Mouse (Mus musculus): ENCODE results near the gene Rhbdl1.

Rhbdl1 gene

DNA sequence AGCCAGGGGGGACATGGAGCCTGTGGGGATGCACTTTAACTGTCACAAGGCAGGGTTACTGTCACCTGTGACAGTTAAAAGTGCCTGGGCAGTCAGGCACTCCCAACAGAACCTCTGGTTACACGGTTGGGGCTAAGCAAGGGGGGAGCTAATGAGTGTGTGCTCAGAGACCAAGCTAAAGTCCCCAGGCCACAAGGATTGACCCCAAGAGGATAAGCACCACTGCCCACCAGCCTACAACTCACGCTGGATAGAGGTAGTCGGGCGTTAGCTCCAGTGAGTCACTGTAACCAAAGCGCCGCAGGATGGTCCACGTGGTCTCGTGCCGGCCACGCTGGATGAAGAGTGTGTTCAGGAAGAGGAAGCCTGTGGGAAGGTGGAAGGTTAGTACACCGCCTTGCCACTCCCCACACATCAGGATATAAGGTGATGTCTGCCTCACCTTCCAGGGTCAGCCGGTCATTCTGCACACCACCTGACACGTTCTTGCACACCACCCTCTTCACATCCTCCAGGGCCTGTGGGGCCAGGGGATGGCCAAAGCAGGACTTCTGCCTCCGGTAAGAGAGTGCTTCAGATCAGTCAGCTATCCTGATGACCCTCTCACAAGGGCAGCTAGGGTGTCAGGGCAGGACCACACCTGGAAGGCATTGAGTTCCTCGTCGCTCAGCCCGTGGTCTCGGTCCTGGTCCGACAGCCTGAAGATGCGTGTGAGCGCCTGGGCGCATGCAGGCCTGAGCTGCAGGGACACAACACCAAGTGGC lies 4.2 kb upstream of the Rhbdl1 start, which contains the start of gene Gm20683:
TSS of gene Gm20683 (minus strand) at position 647 of the 764 bp plus-strand sequence.
- in situ Hi-C loops (cut with MboI, MseI) = loop anchor here (25.0 kb wide), 1 partner anchor 1996 kb away; the partner anchor contains the start of gene Snrpc

- in situ Hi-C loops (cut with MboI, MseI) = loop anchor here (25.0 kb wide), 1 partner anchor 1997 kb away; the partner anchor contains the start of gene Snrpc
Observed at GRCm38 (mm10) chr17:25840519-25840918, 3.4 kb upstream of the Rhbdl1 start.

DNA sequence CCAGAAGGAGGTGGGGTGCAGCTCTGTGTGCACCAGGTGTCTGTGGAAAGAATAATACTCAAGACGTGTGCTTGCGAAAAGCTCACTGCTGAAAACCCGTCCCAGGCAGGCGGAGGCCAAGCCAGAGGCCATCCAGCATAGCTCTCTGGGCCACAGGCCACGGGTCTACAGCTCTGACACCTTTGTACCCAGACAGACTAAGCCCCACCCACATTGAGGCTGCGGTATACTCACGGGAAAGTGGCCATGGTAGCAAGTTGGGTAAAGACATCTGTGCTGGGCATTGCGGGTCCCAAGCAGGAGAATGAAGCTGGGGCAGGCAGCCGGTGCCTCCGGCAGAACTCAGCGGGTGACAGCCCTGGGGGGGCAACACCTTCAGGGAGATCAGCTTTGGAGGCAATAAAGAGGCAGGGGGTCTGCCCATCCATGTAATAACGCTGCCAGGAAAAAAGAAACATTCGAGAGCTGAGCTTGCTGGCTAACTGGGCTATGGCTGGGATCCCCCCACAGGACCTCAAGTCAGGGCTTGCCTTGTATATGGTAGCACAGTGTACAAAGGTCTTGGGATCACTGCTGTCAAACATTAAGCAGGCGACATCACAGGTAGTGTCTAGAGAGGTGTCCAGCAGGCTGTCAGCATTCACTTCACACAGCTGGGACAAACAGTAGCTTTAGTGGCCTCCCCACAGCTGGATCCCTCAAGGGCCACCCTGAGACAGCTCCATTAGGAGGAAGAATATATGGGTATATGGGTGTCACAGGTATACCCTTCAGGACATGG lies 2.5 kb upstream of the Rhbdl1 start:
- in situ Hi-C loops (cut with MboI, MseI) = loop anchor here (10.0 to 25.0 kb wide), 2 partner anchors 1835 to 1998 kb away; partner anchors contain the start of gene Snrpc

DNA sequence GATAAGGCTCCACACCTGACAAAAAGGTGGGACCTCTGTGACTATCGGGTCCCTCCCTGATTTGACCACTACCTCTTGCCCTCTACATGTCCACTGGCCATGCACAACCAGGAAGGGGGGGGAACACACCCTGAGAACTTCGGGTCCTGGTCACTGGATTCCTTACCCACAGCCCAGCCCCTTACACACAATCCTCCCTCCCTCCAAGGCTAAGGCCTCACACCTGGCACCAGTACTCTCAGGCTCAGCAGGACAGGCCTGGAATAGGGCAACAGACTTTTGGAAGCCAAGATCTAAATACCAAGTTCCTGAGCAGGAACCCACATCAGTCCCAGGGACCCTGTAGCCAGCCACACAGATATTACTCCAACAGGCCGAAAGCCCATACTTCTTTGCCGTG lies 1.8 kb upstream of the Rhbdl1 start:
- in situ Hi-C loops (cut with MboI, MseI) = loop anchor here (10.0 to 25.0 kb wide), 2 partner anchors 1834 to 1998 kb away; partner anchors contain the start of gene Snrpc

GRCm38 (mm10) chr17:25837533-25837932 lies 438 bp upstream of the Rhbdl1 start:
- in situ Hi-C loops (cut with MboI, MseI) = loop anchor here (10.0 to 25.0 kb wide), 2 partner anchors 1833 to 2000 kb away; partner anchors contain the start of gene Snrpc

DNA sequence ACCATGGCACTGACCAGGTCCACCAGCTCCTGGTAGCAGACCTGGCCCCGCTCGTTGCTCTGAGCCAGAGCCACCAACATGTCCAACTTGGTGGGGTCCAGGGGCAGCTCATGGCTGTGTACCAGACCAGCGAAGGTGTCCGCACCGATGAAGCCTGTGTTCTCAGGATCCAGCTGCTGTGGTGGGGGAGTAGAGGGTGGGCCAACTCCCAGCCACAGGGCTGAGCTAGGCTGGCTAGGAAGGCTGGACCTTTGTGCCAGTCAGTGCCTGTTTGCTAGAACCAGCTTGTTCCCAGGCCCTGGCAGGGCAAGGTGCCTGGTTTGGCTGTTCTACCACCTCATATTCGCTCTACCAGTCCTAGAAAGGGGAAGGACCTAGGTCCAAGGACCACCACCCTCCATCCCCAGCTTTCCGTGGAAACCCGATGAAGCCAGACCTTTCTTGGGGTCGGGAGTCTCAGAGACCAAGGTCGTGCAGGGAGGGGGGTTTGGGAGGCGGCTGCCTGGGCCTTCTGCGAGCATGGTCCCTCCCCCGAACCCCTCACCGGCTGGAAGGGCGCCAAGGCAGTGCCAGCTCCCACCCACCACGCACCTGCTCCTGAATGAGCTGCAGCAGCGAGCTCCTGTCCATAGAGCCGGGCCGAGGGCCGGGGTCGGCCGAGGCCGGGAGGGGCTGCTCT lies 559 bp downstream of the Rhbdl1 start:
- in situ Hi-C loops (cut with MboI, MseI) = loop anchor here (10.0 to 25.0 kb wide), 2 partner anchors 1832 to 2001 kb away; partner anchors contain the start of gene Snrpc

DNA sequence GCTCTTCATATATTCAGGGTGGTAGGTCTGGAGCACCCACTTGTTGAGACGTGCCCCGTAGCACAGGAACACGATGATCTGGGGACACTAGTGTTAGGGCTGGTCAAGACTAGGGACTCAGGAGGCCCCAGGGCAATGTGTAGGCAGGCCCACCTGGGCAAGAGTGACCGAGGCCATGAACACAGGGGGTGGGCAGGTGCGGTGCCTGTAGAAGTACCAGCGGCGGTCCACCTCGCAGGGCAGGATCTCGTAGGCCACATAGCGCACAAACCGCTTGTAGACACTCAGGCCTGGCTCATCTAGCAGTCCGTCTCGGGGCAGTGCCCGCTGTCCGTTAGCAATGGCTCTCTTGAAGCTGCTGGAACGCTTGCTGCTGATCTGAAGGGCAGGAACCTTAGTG lies 1.3 kb downstream of the Rhbdl1 start:
- in situ Hi-C loops (cut with MboI, MseI) = loop anchor here (10.0 to 25.0 kb wide), 2 partner anchors 1831 to 2001 kb away; partner anchors contain the start of gene Snrpc

- in situ Hi-C loops (cut with MboI, MseI) = loop anchor here (10.0 to 25.0 kb wide), 2 partner anchors 1830 to 2002 kb away; partner anchors contain the start of gene Snrpc
Observed at GRCm38 (mm10) chr17:25835301-25835700, 1.8 kb downstream of the Rhbdl1 start.

GRCm38 (mm10) chr17:25834595-25835222 lies 2.4 kb downstream of the Rhbdl1 start:
- in situ Hi-C loops (cut with MboI, MseI) = loop anchor here (5.0 to 25.0 kb wide), 3 partner anchors 38 to 2003 kb away; partner anchors contain the start of gene Snrpc

GRCm38 (mm10) chr17:25833961-25834594 lies 3.0 kb downstream of the Rhbdl1 start:
- in situ Hi-C loops (cut with MboI, MseI) = loop anchor here (5.0 to 25.0 kb wide), 3 partner anchors 38 to 2003 kb away; partner anchors contain the start of gene Snrpc

DNA sequence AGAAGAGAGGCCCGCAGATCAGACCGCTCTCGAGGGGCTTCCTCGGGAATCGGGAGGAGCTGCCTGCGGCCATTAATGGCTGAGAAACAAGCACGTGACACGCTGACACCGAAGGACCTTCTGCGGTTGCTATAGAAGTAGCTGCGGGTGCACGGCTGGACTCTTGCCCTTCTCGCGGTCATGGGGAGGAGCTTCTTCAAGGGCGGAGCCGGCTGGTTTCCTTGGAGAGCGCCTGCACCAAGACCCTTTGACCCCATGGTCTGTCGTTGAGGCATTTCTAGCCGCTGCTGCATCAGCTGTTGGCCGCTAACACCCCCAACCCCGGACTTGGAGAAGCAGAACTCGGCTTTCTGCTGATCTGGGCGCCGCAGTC lies 3.8 kb downstream of the Rhbdl1 start, which contains the start of gene Stub1:
TSS of gene Stub1 (minus strand) at position 114 of the 373 bp plus-strand sequence.
- in situ Hi-C loops (cut with MboI, MseI) = loop anchor here (5.0 to 25.0 kb wide), 3 partner anchors 39 to 2004 kb away; partner anchors contain the start of gene Snrpc

GRCm38 (mm10) chr17:25832436-25833290 lies 4.4 kb downstream of the Rhbdl1 start:
- in situ Hi-C loops (cut with MboI, MseI) = loop anchor here (5.0 to 25.0 kb wide), 3 partner anchors 40 to 2005 kb away; partner anchors contain the start of gene Snrpc

- in situ Hi-C loops (cut with MboI, MseI) = loop anchor here (5.0 to 25.0 kb wide), 3 partner anchors 41 to 2006 kb away; partner anchors contain the start of gene Snrpc
Observed at GRCm38 (mm10) chr17:25831451-25832281, 5.4 kb downstream of the Rhbdl1 start.

DNA sequence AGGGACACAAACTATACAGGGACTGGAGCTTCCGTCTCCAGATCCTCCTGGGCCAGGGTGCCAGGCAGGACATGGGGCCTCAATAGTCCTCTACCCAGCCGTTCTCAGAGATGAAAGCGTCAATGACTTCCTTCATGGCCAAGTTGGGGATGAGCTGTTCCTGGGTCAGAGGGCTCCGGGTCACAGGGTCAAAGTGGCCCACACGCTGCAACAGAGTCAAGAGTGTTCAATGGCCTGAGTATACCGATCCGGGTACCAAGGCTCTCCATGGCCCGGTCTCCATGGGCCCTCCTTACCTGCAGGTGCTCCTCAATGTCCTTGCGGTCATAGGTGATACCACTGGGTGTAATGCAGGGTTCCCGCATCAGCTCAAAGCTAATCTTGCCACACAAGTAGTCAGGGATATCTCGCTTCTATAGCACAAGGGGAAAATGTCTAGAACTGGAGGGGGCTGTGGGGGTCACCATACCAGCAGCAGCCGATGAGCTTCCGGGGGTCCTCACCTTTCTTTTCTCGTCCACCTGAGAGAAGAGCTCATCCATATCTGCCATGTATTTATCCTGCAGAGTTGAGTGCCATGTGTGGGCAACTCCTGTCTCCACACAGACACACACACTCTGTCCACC lies 6.2 kb downstream of the Rhbdl1 start:
- in situ Hi-C loops (cut with MboI, MseI) = loop anchor here (5.0 to 25.0 kb wide), 3 partner anchors 41 to 2006 kb away; partner anchors contain the start of gene Snrpc

GRCm38 (mm10) chr17:25830200-25830753 lies 6.8 kb downstream of the Rhbdl1 start:
- in situ Hi-C loops (cut with MboI, MseI) = loop anchor here (5.0 to 25.0 kb wide), 3 partner anchors 42 to 2007 kb away; partner anchors contain the start of gene Snrpc

DNA sequence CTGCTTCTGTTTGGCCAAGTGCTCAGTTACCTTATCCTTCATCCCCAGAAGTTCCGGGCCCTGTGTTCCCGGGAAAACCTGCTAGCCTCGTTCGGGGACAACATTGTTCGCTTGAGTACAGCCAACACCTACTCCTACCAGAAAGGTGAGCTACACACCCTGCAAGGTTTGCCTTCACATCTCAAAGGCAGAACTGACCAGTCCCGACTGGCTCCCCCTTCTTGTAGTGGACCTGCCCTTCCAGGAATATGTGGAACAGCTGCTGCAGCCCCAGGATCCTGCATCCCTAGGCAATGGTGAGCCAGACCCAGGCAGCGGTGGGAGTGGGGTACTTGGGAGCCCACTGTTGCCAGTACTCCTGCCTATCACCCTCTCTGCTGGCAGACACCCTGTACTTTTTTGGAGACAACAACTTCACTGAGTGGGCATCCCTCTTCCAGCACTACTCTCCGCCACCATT lies 7.5 kb downstream of the Rhbdl1 start:
- in situ Hi-C loops (cut with MboI, MseI) = loop anchor here (5.0 to 25.0 kb wide), 3 partner anchors 43 to 2008 kb away; partner anchors contain the start of gene Snrpc
